Mouse (Mus musculus) ovary, postnatal 10 days (tissue): Measurements from ENCODE around the gene Zfp646.
"Not testable (repeated sequence)": the region's sequence is repeated elsewhere in the genome, so short reads cannot be mapped to it uniquely, and the experiment has no call there.

ENCODE experiments used
- DNase-seq: peaks from one replicate; pipeline ENCODE4 v3.0.0; 2022; ENCODE audit warnings: low spot score

Zfp646 gene

DNA sequence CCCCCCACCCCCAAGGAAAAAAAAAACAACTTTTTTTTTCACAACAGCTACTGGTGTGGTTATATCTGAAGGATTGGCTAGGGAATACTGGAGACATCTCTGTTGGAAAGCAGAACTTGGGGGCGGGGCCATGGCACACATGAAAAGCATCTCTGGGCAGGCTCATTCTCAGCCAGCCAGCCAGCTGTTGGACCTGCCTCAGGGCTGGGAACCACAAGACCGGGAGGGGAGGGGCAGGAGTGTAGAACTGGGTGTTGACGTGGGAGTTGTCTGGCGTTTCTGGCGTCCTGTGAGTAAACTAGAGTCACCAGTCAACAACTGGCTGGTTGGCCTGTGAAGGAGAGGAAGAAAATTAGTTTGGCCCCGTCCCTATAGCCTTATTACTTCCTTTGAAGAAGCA is 9.9 kb downstream of the Zfp646 start:
- DNase-seq, result no peak

DNA sequence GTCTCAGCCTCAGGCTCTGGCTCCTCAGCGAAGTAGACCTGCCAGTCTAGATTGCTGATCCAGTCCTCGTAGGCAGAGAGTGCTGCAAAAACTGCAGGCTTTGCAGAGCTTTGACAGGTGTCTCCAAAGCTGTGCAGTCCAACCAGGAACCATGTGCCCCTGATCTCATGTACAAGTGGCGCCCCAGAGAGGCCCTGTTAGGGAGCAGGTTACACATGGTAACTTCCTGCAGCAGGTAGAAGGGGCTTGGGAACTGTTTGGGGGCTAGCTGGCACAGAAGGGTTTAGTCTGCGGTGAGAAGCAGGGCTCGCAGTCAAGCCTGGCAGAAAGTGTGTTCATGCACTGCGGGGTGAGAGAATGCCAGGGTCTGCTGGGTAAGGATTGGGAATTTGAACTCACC is 10.5 kb downstream of the Zfp646 start:
- DNase-seq, result no peak

GRCm38 (mm10) chr7:127887191-127887590 is 11.2 kb downstream of the Zfp646 start:
- no peak for DNase-seq

- DNase-seq, result no peak
Observed at GRCm38 (mm10) chr7:127887781-127888180, 11.8 kb downstream of the Zfp646 start.

DNA sequence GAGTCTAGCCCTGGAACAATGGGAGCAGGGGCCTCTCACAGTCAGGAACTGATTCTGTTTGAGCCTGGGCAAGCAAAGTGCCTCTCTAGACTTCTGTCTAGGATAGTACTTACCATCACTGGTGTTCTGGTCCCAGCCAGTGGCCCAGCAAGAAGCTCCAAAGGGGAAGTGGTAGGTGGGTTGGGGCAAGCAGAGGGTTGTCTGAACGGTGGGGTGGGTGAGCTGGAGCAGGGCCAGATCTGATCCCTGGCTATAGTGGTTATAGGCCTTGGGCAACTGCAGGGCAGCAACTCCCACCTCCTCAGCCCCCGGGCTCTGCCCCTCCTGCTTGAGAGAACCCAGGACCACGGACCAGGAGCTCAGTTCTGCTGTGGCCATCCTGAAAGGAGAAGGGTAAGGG is 12.8 kb downstream of the Zfp646 start:
- no peak for DNase-seq

DNA sequence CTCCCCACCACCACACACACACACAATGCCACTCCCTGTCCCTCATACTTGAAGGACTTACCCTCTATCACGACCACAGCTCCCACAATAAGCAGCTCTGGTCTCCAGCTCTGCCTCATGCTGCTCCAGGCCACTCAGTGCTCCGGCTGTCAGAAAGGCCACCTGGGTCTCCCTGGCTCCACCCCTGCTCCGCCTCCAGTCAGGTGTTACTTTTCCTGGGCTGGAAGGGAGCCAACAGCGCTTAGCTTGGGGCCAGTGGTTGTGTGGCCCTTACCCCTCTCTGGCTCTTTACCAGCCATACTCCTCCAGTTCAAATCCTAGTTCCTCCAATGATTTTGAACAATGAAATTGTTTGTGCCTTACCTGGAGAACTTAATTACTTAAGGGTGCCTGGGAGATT is 14.8 kb downstream of the Zfp646 start, which contains the start of gene Prss53:
Gene Prss53 (minus strand): TSS at position 173 of the 400 bp plus-strand sequence.
- DNase-seq, result no peak

- no peak for DNase-seq
Observed at GRCm38 (mm10) chr7:127894480-127894879, 18.5 kb downstream of the Zfp646 start.

DNA sequence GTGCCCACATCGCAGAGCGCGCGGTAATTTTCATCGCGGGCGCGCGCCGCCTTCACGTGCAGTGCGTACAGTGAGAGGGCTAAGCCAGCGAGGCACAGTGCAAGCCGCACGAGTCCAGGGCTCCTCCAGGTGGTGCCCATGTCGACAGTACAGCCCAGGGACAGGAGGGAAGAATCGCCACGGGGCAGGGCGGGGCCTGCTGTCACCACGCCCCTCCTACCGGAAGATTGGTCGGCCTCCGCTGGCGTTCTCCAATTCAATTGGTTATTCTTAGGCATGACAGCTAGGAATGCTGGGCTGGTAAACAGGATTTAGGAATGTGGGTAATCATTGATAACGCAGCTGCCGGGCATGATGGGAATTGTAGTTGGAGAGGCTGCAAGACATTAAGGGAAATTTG is 19.4 kb downstream of the Zfp646 start, which contains the start of the genes Gm21974 and Vkorc1:
Gene Gm21974 (minus strand): TSS at position 13 of the 400 bp plus-strand sequence.
Gene Vkorc1 (minus strand): TSS at position 176 of the 400 bp plus-strand sequence.
- DNase-seq, result peak; percentile 72

DNA sequence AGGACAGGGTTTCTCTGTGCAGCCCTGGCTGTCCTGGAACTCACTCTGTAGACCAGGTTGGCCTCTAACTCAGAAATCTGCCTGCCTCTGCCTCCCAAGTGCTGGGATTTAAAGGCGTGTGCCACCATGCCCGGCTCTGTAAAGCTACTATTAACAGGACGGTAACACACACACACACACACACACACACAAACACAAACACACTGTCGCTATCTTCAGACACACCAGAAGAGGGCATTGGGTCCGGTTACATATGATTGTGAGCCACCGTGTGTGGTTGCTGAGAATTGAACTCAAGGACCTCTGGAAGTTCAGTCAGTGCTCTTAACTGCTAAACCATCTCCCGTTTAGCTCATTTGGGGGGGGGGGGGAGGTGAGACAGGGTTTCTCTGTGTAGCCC is 19.9 kb downstream of the Zfp646 start:
- not testable (repeated sequence) for DNase-seq

GRCm38 (mm10) chr7:127896384-127896783 is 20.4 kb downstream of the Zfp646 start:
- no peak for DNase-seq

DNA sequence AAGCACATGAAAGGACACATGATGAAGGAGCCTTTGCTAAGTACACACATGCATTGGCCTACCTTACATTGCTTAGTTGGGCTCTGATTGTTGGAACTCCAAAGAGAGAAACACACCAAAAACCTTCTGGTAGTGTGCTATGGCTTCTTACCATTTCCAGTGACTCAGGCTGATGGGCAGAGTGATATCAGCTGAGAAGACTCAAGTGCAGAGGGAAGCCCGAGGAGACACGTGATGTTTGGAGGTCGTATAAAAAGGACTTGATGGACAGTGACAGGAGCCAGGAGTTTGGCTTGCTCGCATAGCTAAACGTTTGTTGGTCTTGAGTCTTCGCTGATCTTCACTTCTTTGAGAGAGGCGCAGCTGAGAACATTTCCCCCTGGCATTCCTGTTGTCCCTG is 21.5 kb downstream of the Zfp646 start:
- DNase-seq, result no peak

DNA sequence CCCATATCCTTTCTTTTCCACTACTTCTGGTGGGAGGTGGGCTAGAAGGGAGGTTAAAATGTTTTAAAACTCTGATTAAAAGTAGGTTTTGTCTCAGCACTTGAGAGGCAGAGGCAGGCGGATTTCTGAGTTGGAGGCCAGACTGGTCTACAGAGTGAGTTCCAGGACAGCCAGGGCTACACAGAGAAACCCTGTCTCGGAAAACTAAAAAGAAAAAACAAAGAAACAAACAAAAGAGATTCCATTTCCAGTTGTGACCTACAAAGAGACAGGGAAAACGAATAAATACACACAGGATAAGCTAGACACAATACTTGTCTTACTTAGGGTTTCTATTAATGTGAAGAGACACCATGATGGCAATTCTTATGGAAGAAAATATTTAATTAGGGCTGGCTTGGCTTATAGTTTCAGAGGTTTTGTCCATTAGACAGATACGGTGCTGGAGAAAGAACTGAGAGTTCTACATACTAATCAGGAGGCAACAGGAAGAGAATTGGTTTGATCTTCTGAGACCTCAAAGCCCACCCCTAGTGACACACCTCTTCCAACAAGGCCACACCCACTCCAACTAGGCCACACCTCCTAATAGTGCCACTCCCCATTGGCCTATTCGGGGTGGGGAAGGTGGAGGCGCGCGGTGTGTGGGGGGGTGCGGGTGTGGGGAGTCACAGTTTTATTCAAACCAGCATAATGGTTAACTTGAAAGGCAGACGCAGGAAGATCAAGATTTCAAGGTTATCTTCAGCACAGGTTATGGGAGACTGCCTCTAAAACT is 22.3 kb downstream of the Zfp646 start:
- DNase-seq, result no peak

GRCm38 (mm10) chr7:127899997-127900396 is 24.0 kb downstream of the Zfp646 start:
- no peak for DNase-seq

GRCm38 (mm10) chr7:127901772-127902171 is 25.8 kb downstream of the Zfp646 start:
- DNase-seq, result no peak

DNA sequence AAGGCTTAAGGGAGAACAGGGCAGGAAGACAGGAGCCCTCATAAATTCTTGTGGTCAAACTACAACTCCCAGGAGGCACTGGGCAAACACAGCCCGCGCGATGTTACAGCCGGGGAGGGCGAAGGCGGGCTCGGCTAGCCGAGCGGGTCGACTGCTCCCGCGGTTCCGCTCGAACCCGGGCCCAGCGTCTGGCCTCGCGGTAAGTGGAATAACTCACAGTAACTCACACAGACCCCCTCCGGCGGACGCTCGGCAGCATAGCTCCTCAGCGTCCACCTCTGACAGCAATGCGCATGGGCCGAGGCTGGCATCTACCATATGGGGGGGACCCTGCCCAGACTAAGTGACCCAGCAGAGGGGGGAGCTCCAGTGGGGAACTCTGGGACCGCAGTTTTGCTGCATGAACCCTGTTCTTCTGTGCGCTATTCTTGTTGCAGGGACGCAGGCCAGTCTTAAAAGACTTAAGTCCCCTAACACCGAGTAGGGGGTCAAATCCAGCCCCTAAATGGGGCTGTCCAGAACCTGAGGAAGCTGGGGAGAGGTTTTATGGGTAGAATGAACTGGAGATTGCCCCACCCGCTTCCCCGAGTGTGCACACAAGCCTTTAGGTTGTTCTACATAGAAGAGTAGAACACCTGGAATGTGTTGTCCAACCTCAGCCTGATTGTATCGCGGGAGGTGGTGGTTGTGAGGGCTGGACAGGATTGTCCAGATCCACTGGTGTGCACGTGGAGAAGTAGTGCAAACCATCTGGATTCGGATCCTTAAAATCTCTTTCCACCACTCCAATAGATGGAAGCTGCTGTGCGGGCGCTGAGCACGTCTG is 28.2 kb downstream of the Zfp646 start, which contains the start of gene Bckdk:
Gene Bckdk (plus strand): TSS at position 112 of the 826 bp plus-strand sequence.
- DNase-seq, result peak; percentile 58

DNA sequence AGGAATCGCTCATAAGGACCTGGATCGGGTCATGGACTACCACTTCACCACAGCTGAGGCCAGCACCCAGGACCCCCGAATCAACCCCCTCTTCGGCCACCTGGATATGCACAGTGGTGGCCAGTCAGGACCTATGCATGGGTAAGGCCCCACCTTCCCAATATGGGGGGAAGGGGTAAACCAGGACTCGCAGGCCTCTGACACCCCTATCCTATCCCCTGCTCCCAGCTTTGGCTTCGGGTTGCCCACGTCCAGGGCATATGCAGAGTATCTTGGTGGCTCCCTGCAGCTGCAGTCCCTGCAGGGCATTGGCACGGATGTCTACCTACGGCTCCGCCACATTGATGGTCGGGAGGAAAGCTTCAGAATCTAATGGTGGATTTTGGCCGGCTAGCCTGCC is 31.9 kb downstream of the Zfp646 start:
- no peak for DNase-seq

- DNase-seq, result no peak
Observed at GRCm38 (mm10) chr7:127908656-127909055, 32.6 kb downstream of the Zfp646 start.

DNA sequence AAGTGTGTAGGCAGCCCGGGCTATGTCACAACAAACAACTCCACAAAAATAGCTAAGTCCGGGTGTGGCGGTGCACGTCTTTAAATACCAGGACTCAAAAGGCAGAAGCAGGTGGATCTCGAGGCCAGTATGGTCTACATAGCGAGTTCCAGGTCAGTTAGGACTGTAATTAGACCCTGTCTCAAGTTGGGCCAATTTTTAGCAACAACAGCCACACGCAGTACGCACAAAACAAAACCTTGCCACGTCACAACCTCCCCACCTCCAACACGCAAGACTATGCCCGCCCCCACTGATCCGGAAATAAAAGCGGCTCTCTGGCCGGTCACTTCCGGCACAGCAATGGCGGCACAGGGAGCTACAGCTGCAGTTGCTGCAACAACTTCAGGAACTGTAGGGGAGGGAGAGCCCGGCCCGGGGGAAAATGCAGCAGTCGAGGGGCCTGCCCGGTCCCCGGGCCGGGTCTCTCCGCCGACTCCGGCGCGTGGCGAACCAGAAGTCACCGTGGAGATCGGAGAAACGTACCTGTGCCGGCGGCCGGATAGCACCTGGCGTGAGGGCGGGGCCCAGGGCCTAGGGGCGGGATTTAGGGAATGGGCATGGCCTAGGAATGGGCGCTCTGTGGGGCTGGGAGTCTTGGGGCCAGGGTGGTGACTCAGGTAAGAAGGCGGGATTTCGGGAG is 36.3 kb downstream of the Zfp646 start, which contains the start of gene Kat8:
Gene Kat8 (plus strand): TSS at position 327 of the 682 bp plus-strand sequence.
- DNase-seq, result peak; percentile 73

DNA sequence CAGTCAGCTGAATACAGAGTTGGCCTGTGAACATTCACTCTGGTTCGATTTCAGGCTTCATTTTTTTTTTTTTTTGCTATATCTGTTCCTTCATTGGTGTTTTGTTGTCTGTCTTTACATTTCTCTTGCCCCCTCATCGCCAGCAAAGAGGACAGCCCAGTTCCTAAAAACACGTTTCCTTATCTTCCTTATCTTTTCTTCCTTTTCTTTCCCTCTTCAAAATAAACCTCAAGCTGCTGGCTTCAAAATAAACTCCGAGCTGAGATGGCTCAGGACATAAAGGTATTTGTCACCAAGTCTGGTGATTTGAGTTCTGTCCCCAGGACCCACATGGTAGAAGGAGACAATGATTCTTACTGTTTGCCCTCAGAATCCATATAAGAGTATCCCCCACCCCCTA is 36.9 kb downstream of the Zfp646 start:
- no peak for DNase-seq

- DNase-seq, result no peak
Observed at GRCm38 (mm10) chr7:127915293-127915692, 39.3 kb downstream of the Zfp646 start.

DNA sequence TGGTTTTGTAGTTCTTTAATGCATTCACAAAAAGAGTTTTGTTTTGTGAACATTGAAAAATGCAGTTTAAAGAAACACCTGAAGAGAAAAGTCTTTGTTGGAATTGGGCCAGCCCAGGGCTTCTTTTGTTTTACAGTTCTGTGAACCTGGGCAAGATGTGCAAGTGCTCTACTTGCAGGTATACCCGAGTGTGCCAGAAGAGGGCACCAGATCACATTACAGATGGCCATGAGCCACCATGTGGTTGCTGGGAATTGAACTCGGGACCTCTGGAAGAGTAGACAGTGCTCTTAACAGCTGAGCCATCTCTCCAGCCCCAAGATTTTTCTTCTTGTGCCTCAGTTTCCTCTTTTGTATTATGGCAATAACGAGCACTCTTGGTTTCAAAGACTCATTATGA is 42.2 kb downstream of the Zfp646 start:
- no peak for DNase-seq

- no peak for DNase-seq
Observed at GRCm38 (mm10) chr7:127919290-127919689, 43.3 kb downstream of the Zfp646 start.
